In genomic region chr3:65868931-65869330, GRCm38 (mm10) we compare ENCODE assay signal across 24 mouse cellular contexts.
DNase-seq lines count a peak whose midpoint lies in the region; ATAC-seq and TF ChIP-seq lines count a peak whose summit lies in the region.
"Had no signal": no experiment of that assay in that cellular context is flagged by ENCODE, and none has a peak within 500 bp of the region (broad histone marks: within the 10 kb centered on the region; RNA-seq: fewer than 3 reads in every experiment).

No protein-coding gene starts in this region.

- no peak for TF ChIP-seq EP300 in heart, adult 2 months (IDR thresholded peaks at IDR 0.05; ENCODE audit: insufficient read depth, low read depth, low read length)

- peaks cover 11% of the 10 kb centered on the region for H3K4me1 ChIP-seq in heart, adult 2 months (ENCODE audit: control insufficient read depth, insufficient read depth, low read length)

- peak; percentile 30 for DNase-seq in cerebellum, adult 9-10 months
- DNase-seq in cerebellum, adult 11-12 months, result no peak
- peak in 1 of 2 experiments; percentile 37 for DNase-seq in heart, adult 2 months
- DNase-seq in heart, adult 11 months, result no peak
- DNase-seq in right cerebral cortex, adult 18-20 months, result peak; percentile 49
- DNase-seq in right cerebral cortex, postnatal 4 days, result no peak
- peak; percentile 60 for DNase-seq in telencephalon, adult 2 months (ENCODE audit: low read depth, low spot score)
- DNase-seq: adrenal gland, postnatal 10 days; embryo, embryonic 11 days; heart, postnatal 36 days; kidney, postnatal 4 days; retina, postnatal 1 day; thymus, adult 18-20 months; thymus, postnatal 4 days had no signal

- no peak for ATAC-seq in erythroblast, adult 5-6 weeks (replicated peaks; ENCODE audit: low FRiP score, poor library complexity, severe bottlenecking)
- ATAC-seq: CD4-positive, CD25-positive, alpha-beta regulatory T cell, adult 4 months; intestine, embryonic 15.5 days; lung, postnatal 0 days; Patski had no signal

- intact Hi-C loops in heart, adult 2 months (cut with DNase I), result loop anchor here (10.0 kb wide), 1 partner anchor 414 kb away; no protein-coding TSS in a partner anchor

- WGBS in heart, adult 2 months, result 59% methylated on average over 8 of the region's 8 CpGs

- H3K9ac ChIP-seq in heart, adult 2 months (ENCODE audit: low read depth, low read length), result no peak overlapping the region
- H3K9ac ChIP-seq: heart, embryonic 13.5 days; hindbrain, embryonic 14.5 days; intestine, embryonic 15.5 days; kidney, embryonic 15.5 days; limb, embryonic 15.5 days; midbrain, embryonic 12.5 days had no signal

- TF ChIP-seq POLR2A in heart, adult 2 months (IDR thresholded peaks at IDR 0.05; ENCODE audit: insufficient read depth, low read depth, low read length), result no peak

- TF ChIP-seq CTCF in heart, adult 2 months (IDR thresholded peaks at IDR 0.05), result 0 out of 2 replicates have a peak, but pooled peaks have one; percentile 3

- no peaks in the 10 kb centered on the region for H3K27me3 ChIP-seq in heart, adult 2 months (ENCODE audit: control insufficient read depth, insufficient read depth, low read length)
- H3K27me3 ChIP-seq: heart, embryonic 13.5 days; kidney, embryonic 15.5 days; Patski had no signal

- H3K4me3 ChIP-seq in heart, adult 2 months, result no peak overlapping the region
- H3K4me3 ChIP-seq: heart, embryonic 13.5 days; intestine, embryonic 15.5 days; kidney, embryonic 15.5 days; limb, embryonic 15.5 days; midbrain, embryonic 12.5 days had no signal

- H3K36me3 ChIP-seq in heart, adult 2 months (ENCODE audit: control insufficient read depth, insufficient read depth, low read length), result peaks cover 2% of the 10 kb centered on the region
- H3K36me3 ChIP-seq: heart, embryonic 13.5 days; intestine, embryonic 15.5 days; kidney, embryonic 15.5 days; limb, embryonic 15.5 days; midbrain, embryonic 12.5 days had no signal

- no peaks in the 10 kb centered on the region for H3K79me2 ChIP-seq in heart, adult 2 months (replicated peaks; ENCODE audit: control insufficient read depth, insufficient read depth, low read length)

- H3K27ac ChIP-seq in heart, adult 2 months, result peak overlapping the region; percentile 51
- H3K27ac ChIP-seq: heart, embryonic 13.5 days; hindbrain, embryonic 14.5 days; intestine, embryonic 15.5 days; kidney, embryonic 15.5 days; limb, embryonic 15.5 days; midbrain, embryonic 12.5 days had no signal

Comparison
In these comparisons a context has a peak if more than half of its experiments do, and no peak if none do; other contexts are left out.
1. DNase-seq: peak in cerebellum, adult 9-10 months (single experiment), right cerebral cortex, adult 18-20 months (single experiment) and telencephalon, adult 2 months (single experiment); none in cerebellum, adult 11-12 months (single experiment), heart, adult 11 months (single experiment) and right cerebral cortex, postnatal 4 days (single experiment).